ENCODE assay signal across 20 mouse cellular contexts in the genomic region with DNA sequence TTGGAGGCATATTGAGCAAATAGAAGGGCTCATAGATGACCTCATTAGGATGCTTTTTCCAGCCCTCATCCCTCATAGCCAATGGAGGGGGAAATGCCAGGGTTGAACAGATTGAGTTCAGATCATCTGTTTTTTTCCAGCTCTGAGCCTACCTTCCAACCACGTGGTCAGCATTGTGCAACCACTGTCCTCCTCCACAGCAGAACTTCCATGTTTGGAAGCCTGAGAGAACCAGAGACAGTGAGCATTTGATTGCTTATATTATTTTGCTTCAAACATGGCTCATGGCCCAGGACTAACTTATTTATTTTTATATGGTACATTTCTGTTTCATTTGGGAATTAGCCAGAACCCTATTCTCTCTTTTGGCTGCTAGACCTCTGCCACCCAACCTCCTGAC.
DNase-seq lines count a peak whose midpoint lies in the region; ATAC-seq and TF ChIP-seq lines count a peak whose summit lies in the region.
"Had no signal": no experiment of that assay in that cellular context is flagged by ENCODE, and none has a peak within 500 bp of the region (broad histone marks: within the 10 kb centered on the region; RNA-seq: fewer than 3 reads in every experiment).

No protein-coding gene starts in this region.

- peaks cover 5% of the 10 kb centered on the region for H3K4me1 ChIP-seq in liver, adult 2 months (ENCODE audit: control insufficient read depth, insufficient read depth, low read length)
- no peaks in the 10 kb centered on the region for H3K4me1 ChIP-seq in liver, postnatal 0 days (ENCODE audit: insufficient read depth)
- H3K4me1 ChIP-seq in embryonic facial prominence, embryonic 14.5 days (ENCODE audit: control insufficient read depth, insufficient read depth, low read length), result peaks cover 20% of the 10 kb centered on the region
- H3K4me1 ChIP-seq in stomach, embryonic 16.5 days (ENCODE audit: control insufficient read depth, insufficient read depth, low read length), result peaks cover 20% of the 10 kb centered on the region

- H3K9ac ChIP-seq in liver, adult 2 months (ENCODE audit: low read depth, low read length), result no peak overlapping the region
- no peak overlapping the region for H3K9ac ChIP-seq in liver, postnatal 0 days (replicated peaks)
- no peak overlapping the region for H3K9ac ChIP-seq in embryonic facial prominence, embryonic 14.5 days (ENCODE audit: low read depth, low read length)
- no peak overlapping the region for H3K9ac ChIP-seq in stomach, embryonic 16.5 days (ENCODE audit: low read length)
- H3K9ac ChIP-seq: hindbrain, embryonic 15.5 days; limb, embryonic 12.5 days; liver, embryonic 14.5 days had no signal

- no peaks in the 10 kb centered on the region for H3K36me3 ChIP-seq in liver, adult 2 months (ENCODE audit: control insufficient read depth, insufficient read depth, low read length)
- H3K36me3 ChIP-seq in liver, postnatal 0 days (replicated peaks; ENCODE audit: insufficient read depth, low read length), result no peaks in the 10 kb centered on the region
- H3K36me3 ChIP-seq in embryonic facial prominence, embryonic 14.5 days (ENCODE audit: control insufficient read depth, insufficient read depth, low read length), result no peaks in the 10 kb centered on the region
- H3K36me3 ChIP-seq in stomach, embryonic 16.5 days (ENCODE audit: control insufficient read depth, insufficient read depth, low read length), result no peaks in the 10 kb centered on the region
- H3K36me3 ChIP-seq: hindbrain, embryonic 15.5 days; limb, embryonic 12.5 days had no signal

- no peak for TF ChIP-seq POLR2A in liver, adult 2 months (IDR thresholded peaks at IDR 0.05; ENCODE audit: extremely low read depth, insufficient read depth, low read length)

- no peaks in the 10 kb centered on the region for H3K79me2 ChIP-seq in liver, adult 2 months (ENCODE audit: control insufficient read depth, insufficient read depth, low read length)

- intact Hi-C loops in left cerebral cortex, postnatal 36 days (cut with DNase I), result no loop called here

- WGBS in liver, adult 2 months, result 6% methylated on average over 1 of the region's 1 CpGs
- WGBS in liver, postnatal 0 days (ENCODE audit: insufficient replicate concordance), result 14% methylated on average over 1 of the region's 1 CpGs
- WGBS in embryonic facial prominence, embryonic 14.5 days, result 53% methylated on average over 1 of the region's 1 CpGs
- 19% methylated on average over 1 of the region's 1 CpGs for WGBS in stomach, embryonic 16.5 days

- peak; percentile 66 for DNase-seq in liver, adult 2 months (ENCODE audit: extremely low read depth, low read depth, low spot score)
- DNase-seq in liver, postnatal 0 days, result no peak
- peak; percentile 20 for DNase-seq in adipocyte (ENCODE audit: low spot score)
- DNase-seq in embryonic facial prominence, embryonic 14.5 days (ENCODE audit: low spot score), result no peak
- no peak for DNase-seq in left cerebral cortex, postnatal 36 days (ENCODE audit: low spot score in 2 of 2)
- no peak for DNase-seq in heart, adult 8-10 months (ENCODE audit: low spot score)
- DNase-seq: adrenal gland, postnatal 10 days; cerebellum, postnatal 36 days; gastrocnemius, postnatal 10 days; heart, adult 11 months; heart, postnatal 4 days; kidney, adult 18-20 months; kidney, postnatal 10 days; thymus, postnatal 4 days had no signal

- no peak overlapping the region for H3K4me3 ChIP-seq in liver, adult 2 months (ENCODE audit: insufficient read depth, low read depth, low read length)
- H3K4me3 ChIP-seq in liver, postnatal 0 days (ENCODE audit: low read depth, low read length), result no peak overlapping the region
- H3K4me3 ChIP-seq in embryonic facial prominence, embryonic 14.5 days (ENCODE audit: low read depth, low read length), result no peak overlapping the region
- no peak overlapping the region for H3K4me3 ChIP-seq in stomach, embryonic 16.5 days (replicated peaks; ENCODE audit: low read length)
- H3K4me3 ChIP-seq: hindbrain, embryonic 15.5 days; limb, embryonic 12.5 days had no signal

- ATAC-seq in liver, postnatal 0 days, result no peak
- ATAC-seq in embryonic facial prominence, embryonic 14.5 days (ENCODE audit: low read depth), result no peak
- 0 out of 2 replicates have a peak, but pooled peaks have one; percentile 18 for ATAC-seq in stomach, embryonic 16.5 days (ENCODE audit: insufficient read depth, low FRiP score)
- ATAC-seq: Patski had no signal

- H3K9me3 ChIP-seq in liver, postnatal 0 days (ENCODE audit: low read length), result no peaks in the 10 kb centered on the region
- H3K9me3 ChIP-seq in embryonic facial prominence, embryonic 14.5 days (ENCODE audit: control insufficient read depth, low read length), result no peaks in the 10 kb centered on the region
- H3K9me3 ChIP-seq in stomach, embryonic 16.5 days (replicated peaks; ENCODE audit: control insufficient read depth, low read length), result no peaks in the 10 kb centered on the region
- H3K9me3 ChIP-seq: hindbrain, embryonic 15.5 days; limb, embryonic 12.5 days had no signal

- no peak overlapping the region for H3K4me2 ChIP-seq in liver, postnatal 0 days (ENCODE audit: low read depth, low read length)
- no peak overlapping the region for H3K4me2 ChIP-seq in embryonic facial prominence, embryonic 14.5 days (ENCODE audit: low read depth, low read length)
- no peak overlapping the region for H3K4me2 ChIP-seq in stomach, embryonic 16.5 days (ENCODE audit: low read depth, low read length)
- H3K4me2 ChIP-seq: hindbrain, embryonic 15.5 days; limb, embryonic 12.5 days; midbrain, embryonic 11.5 days had no signal

- TF ChIP-seq CTCF in liver, adult 2 months (IDR thresholded peaks at IDR 0.05; ENCODE audit: low read depth, low read length), result no peak
- TF ChIP-seq CTCF in liver, postnatal 0 days (IDR thresholded peaks at IDR 0.05; ENCODE audit: low read depth), result no peak

- H3K27ac ChIP-seq in liver, adult 2 months (replicated peaks; ENCODE audit: insufficient read depth, low read depth, low read length), result no peak overlapping the region
- H3K27ac ChIP-seq in liver, postnatal 0 days (ENCODE audit: low read depth), result no peak overlapping the region
- H3K27ac ChIP-seq in embryonic facial prominence, embryonic 14.5 days (replicated peaks; ENCODE audit: low read depth, low read length), result peak overlapping the region; percentile 85
- peak overlapping the region; percentile 93 for H3K27ac ChIP-seq in stomach, embryonic 16.5 days (ENCODE audit: low read length)
- H3K27ac ChIP-seq: hindbrain, embryonic 15.5 days; liver, embryonic 14.5 days had no signal

- no peak for TF ChIP-seq EP300 in liver, postnatal 0 days (IDR thresholded peaks at IDR 0.05; ENCODE audit: low read depth)

- no peaks in the 10 kb centered on the region for H3K27me3 ChIP-seq in liver, adult 2 months (ENCODE audit: control insufficient read depth, insufficient read depth, low read length)
- no peaks in the 10 kb centered on the region for H3K27me3 ChIP-seq in liver, postnatal 0 days (ENCODE audit: insufficient read depth, low read length)
- no peaks in the 10 kb centered on the region for H3K27me3 ChIP-seq in embryonic facial prominence, embryonic 14.5 days (replicated peaks; ENCODE audit: control insufficient read depth, insufficient read depth, low read length)
- no peaks in the 10 kb centered on the region for H3K27me3 ChIP-seq in stomach, embryonic 16.5 days (ENCODE audit: control insufficient read depth, insufficient read depth, low read length)
- H3K27me3 ChIP-seq: hindbrain, embryonic 15.5 days; limb, embryonic 12.5 days; Patski had no signal

Comparison
In these comparisons a context has a peak if more than half of its experiments do, and no peak if none do; other contexts are left out.
1. DNase-seq: peak in liver, adult 2 months (single experiment) and adipocyte (single experiment); none in liver, postnatal 0 days (single experiment), embryonic facial prominence, embryonic 14.5 days (single experiment), left cerebral cortex, postnatal 36 days (0 of 2) and heart, adult 8-10 months (single experiment).
2. H3K27ac ChIP-seq: peak in embryonic facial prominence, embryonic 14.5 days (single experiment) and stomach, embryonic 16.5 days (single experiment); none in liver, adult 2 months (single experiment) and liver, postnatal 0 days (single experiment).